Mouse (Mus musculus) ovary, postnatal 14 days (tissue): ENCODE data around the gene 1700086D15Rik.

Source experiments
- DNase-seq: peaks from one replicate; pipeline ENCODE4 v3.0.0; 2022; ENCODE audit warnings: low spot score

1700086D15Rik gene

DNA sequence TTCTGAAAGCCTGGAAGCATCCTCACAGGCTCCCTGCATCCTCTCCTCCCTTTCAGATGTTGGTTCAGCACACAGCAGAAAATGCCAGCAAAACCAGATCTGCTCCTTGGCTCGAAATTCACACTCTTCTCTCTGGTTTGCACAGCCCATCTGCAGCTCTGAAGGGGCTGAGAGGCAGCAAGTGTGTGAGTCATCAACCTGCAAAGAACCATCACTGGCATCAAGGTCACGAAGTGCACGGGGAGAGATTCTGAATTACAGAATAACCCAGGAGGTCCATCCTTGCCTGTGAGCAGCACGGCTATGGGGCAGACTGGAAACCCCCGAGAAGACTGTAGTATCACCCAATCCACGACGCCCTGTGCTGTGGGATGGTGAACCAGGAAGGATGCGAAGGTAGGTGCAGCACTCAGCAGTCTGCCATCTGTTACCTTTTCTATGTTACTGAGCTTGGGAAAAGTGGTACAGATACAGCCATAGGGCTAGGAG, 24.4 kb downstream of the 1700086D15Rik start:
- no peak for DNase-seq

DNA sequence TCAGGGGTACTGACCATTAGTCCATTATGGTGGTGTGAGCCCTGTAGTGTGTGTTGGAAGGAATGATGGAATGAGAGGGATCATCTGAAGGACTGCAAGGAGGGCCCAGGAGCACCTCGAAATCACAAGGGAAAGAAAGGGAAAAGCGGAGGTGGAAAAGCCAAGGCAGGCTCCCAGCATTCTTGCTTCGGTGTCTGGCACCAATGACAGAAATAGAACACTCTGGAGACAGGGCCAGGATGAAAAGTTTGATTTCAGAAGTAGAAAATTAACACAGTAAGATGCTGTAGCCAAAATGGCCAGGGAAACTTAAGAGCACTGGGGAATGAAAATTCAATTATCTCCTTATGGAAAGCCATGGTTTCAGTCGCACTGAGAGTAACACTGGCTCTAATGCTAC, 26.0 kb downstream of the 1700086D15Rik start:
- DNase-seq: no peak

DNA sequence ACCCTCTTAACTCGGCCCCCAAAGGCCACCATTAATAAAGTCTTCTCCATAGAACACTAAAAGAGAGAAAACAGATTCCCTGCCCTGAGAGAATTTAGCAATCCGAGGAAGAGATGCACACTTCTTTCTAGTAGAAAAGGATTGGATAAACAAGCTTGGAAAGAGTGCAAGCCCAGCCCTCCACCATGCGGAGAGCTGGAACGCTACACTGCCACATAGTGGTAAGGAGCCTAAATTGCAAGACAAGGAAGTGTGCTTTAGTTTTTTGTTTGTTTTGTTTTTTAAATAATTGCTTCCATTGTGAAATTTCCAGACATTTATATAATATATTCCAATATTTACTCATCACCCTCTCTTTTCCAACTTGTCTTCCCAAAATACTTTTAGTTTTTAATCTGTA, 30.6 kb downstream of the 1700086D15Rik start:
- no peak for DNase-seq

DNA sequence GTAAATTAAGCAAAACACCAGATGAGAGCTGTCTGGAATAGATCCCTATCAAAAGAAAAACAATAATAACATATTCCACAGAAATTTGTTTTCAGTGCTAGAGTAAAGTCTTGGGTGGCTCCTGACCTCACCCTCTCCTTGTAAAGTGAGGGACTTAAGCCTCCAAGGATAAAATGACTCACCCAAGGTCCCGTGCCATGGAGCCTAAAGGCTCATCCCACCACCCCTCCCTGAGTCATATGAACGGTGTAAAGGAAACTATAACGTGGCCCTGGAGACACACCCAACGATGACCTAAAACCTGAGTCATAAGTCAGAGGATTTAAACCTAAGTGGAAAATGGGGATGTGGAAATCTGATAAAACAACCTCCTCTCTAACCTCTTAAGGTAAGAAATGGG, 31.0 kb downstream of the 1700086D15Rik start:
- no peak for DNase-seq

DNA sequence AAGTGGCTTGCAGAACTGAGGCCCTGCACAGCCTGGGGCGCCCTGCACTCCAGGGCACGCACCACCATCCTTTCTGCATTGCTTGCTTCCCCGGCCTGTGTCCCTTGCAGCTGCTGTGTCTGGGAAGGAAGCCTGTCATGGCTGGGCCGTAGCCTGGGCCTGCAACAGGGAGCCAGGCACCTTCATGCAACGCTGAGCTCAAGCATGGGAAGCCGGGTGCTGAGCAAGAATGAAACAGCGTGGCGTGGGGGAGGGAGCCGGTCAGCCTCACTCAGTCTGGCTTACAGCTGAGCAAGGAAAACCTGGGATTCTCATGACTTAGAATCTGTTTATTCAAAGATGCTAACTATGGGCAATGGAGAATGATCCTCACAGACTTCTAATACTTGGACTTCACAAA, 33.1 kb downstream of the 1700086D15Rik start:
- no peak for DNase-seq

DNA sequence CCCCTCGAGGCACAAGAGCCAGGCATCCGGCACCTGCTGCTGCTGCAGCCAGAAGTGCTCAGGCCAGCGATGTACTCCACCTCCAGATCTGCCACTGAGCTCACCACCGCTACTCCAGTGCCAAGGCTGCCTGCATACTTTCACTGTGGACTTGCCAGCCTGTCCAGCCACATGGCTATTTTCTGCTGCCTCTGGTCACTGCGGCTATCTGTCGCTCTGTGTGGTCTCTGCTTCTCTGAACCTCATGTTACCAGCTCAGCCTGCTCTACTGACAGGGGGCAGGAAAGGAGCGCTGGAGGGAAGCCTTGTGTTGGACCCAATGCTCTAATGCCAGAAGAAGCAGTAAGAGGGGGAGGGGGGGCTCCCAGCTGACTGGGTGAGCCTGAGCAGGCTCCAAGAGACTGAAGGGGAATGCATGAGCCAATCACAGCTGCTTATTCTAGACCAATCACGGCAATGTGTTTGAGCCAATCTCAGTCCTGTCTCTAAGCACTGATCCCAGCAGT, 34.7 kb downstream of the 1700086D15Rik start:
- no peak for DNase-seq

DNA sequence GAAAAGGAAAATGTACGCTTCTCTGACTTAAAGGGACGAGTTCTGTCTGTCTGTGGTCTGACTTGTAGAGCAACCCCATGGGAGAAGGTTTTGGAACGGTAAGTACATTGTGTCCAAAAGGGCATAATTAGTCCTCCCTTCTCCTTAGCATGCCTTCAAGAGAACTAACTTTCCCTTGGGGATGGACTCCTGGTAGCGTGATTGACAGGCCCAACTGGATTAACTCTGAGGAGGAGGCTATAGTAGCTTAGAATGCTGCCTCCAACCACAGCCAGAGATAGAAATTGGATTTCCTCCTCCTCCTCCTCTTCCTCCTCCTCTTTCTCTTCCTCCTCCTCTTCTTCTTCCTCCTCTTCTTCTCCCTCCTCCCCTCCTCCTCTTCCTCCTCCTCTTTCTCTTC, 39.4 kb downstream of the 1700086D15Rik start:
- DNase-seq: no peak

DNA sequence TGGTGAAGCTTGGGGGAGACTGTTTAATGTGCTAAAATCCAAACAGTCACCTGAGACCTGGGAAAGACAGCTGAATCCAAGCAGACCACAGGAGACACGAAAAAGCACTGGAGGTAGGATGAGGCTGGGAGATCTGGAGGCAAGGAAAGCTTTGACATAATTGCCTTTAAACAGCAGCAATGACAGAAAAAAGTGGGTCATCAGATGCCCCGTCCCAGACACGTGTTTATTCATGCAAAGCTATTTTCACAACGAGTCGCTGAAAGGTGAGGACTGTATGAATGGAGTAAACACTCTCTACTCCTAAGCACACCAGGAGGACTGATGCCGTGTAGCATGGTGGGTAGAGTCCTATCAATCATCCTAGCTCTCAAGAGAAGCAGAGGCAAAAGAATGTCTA, 43.9 kb downstream of the 1700086D15Rik start:
- no peak for DNase-seq

DNA sequence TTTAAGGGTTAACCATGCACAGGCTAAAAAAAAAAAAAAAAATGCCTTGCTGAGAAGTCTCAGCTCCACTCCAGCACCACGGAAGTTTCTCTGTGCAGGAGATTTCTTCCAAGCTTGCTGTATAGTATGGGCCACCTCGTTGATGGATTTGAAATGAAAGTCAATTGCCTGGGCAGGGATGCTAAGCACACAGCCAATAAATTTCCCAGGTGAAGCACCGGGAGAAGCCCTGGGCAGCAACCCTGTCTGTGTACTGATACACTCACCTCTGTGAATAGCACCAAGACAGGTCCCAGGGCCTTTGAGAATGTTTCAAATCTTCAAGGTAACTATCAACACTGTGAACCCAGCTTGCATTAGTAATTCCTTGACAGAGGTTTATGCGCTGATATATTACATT, 47.6 kb downstream of the 1700086D15Rik start:
- no peak for DNase-seq

DNA sequence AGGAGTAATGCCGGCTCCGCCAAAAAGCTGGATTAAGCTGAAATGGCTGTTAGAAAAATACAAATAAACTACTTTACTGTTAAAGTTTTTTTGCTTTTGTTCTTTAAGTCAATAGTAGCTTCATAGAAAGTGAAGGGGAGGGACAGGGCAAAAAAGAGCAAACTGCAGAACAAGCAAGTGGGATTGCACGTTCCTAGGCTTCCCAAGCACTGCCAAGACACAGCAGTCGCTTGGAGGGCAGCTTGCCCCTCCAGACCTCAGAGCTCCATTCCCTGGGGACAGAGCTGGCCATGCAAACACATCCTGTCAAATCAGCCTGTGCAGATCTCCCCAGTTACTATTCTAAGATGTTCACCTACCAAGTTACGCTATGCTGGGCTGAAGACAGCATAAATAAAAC, 48.0 kb downstream of the 1700086D15Rik start:
- DNase-seq: no peak

DNA sequence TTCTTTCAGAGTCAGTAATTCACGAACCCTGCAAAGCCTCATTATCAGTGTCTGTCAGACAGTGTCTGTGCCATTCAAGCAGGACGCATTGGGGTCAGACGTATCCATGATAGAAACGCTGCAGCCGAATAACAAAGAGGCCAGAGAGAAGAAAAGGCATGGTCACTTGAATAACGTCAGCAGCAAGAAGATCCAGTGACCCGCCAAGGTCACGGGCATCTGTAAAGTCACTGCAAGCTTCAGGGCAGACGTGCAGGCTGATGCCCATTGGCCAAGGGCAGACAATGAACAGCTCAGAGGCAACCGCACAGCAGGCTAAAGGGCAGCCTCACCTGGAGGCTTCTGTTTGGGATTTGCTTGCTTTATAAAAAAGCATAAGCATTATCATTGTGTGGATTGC, 49.6 kb downstream of the 1700086D15Rik start:
- no peak for DNase-seq

DNA sequence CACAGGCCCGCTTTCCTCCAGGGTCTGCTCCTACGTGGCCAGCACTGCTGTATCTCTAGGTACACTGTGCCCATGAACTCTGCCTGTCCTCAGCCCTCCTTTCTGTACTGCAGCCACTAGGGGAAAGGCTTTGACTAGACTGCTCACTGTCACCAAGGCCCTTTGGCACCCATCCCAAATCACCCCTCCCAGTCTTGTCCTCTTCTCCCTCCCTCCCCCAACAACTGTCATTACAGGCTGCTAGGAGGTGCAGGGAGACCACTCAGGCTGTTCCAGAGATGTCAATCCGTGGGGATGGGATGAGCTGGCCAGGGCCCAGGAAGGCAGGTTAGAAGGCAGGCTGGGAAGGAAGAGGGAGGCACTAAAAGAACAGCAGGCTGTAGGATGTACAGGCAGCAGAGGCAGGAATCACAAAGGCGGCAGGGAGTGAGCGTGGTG, 51.9 kb downstream of the 1700086D15Rik start:
- DNase-seq: no peak

DNA sequence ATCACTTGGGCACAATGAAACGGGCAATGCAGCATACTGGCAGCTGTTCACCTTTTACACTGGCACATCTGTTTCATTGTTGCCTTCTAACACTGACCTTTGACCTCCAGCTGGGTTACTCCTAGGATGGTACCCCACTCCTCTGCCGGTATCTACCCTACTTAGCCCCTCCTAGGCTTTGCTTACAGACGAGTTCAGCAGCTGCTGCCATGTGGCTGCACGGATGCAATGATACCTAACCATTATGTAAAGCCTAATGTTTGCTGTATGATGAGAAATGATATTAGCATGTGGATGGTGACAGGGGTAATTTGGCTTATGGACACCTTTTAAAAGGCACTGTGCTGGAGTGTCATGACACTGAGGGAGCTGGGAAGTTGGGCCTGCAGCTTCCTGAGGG, 52.5 kb downstream of the 1700086D15Rik start:
- no peak for DNase-seq

DNA sequence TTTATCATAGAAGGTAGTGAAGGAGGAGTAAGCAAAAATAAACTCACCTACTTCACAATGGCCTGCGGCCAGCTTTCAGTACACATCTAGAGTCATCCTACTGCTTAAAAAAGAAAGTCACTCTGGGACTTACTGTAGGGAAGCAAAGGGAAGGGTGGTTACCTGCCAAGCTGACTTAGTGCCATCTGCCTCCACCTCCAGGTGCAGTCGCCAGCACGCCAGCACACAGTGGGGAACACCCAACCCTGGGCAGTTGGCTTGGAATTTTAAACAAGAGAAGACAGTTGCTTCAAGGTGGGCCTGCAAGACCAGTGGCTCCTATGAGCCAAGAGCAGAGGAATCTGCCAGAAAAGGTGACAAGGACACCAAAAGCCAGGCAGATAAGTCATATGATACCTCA, 55.6 kb downstream of the 1700086D15Rik start:
- no peak for DNase-seq
